Mouse (Mus musculus): ENCODE data around the gene Macrod2. TPM values are rescaled to one million over a fixed set of nuclear protein-coding genes. Genes with fewer than 3 reads are reported as not detected.
A peak's percentile ranks its signal among the peaks of the same experiment; 100 is the strongest.

Macrod2 gene
- polyA plus RNA-seq, 1 experiment from 2014 or later: 90.5 TPM

- Histone ChIP-seq H3K36me3 (replicated peaks) (no peaks in the 10 kb centered on the region), H3K27ac (no peak overlapping the region), H3K4me3 (no peak overlapping the region), H3K4me1 (no peaks in the 10 kb centered on the region), H3K9ac (no peak overlapping the region), H3K9me3 (no peaks in the 10 kb centered on the region), H3K27me3 (replicated peaks) (no peaks in the 10 kb centered on the region), H3K4me2 (no peak overlapping the region)
- ATAC-seq (replicated peaks): no peak
- WGBS: 93% methylated on average over 1 of the region's 1 CpGs
These were observed 1156.6 kb downstream of the Macrod2 start for GRCm38 (mm10) chr2:141551701-141552100.

DNA sequence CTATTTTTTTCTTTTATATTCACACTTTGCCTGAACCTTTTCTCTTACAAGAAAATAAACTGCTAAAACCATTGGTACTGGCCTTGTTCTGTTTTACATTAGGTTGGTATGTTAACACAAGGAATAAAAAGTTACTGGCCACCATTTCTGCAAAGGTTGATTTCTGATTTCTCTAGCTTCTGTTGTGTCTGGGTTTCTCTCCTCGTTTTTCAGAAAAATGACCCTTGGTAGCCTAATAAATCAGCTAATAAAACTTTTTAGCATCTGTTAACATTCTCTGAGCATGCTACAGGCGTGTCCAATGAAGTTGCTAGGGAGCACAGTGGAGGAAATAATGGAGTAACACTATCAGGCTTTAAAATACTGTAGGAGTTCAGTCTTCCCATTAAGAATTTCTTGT is 1161.6 kb downstream of the Macrod2 start:
- Histone ChIP-seq H3K36me3 (replicated peaks) (no peaks in the 10 kb centered on the region), H3K4me3 (no peak overlapping the region), H3K4me2 (no peak overlapping the region), H3K9ac (no peak overlapping the region), H3K27ac (no peak overlapping the region), H3K4me1 (no peaks in the 10 kb centered on the region), H3K9me3 (no peaks in the 10 kb centered on the region), H3K27me3 (replicated peaks) (no peaks in the 10 kb centered on the region)
- no peak for ATAC-seq (replicated peaks)
- WGBS: 75% methylated on average over 2 of the region's 2 CpGs

- no peaks in the 10 kb centered on the region for H3K36me3 ChIP-seq (replicated peaks)
- H3K4me2 ChIP-seq: no peak overlapping the region
- H3K27ac ChIP-seq: no peak overlapping the region
- WGBS: 91% methylated on average over 1 of the region's 1 CpGs
- no peaks in the 10 kb centered on the region for H3K4me1 ChIP-seq
- H3K9ac ChIP-seq: no peak overlapping the region
- no peak overlapping the region for H3K4me3 ChIP-seq
- no peaks in the 10 kb centered on the region for H3K9me3 ChIP-seq
- no peak for ATAC-seq (replicated peaks)
- no peaks in the 10 kb centered on the region for H3K27me3 ChIP-seq (replicated peaks)
These were observed 1163.2 kb downstream of the Macrod2 start for GRCm38 (mm10) chr2:141558242-141558827.

- H3K27me3 ChIP-seq (replicated peaks): no peaks in the 10 kb centered on the region
- no peaks in the 10 kb centered on the region for H3K9me3 ChIP-seq
- WGBS: 65% methylated on average over 3 of the region's 3 CpGs
- no peak overlapping the region for H3K4me3 ChIP-seq
- ATAC-seq (replicated peaks): no peak
- H3K27ac ChIP-seq: no peak overlapping the region
- H3K9ac ChIP-seq: no peak overlapping the region
- H3K4me2 ChIP-seq: no peak overlapping the region
- H3K4me1 ChIP-seq: no peaks in the 10 kb centered on the region
- H3K36me3 ChIP-seq (replicated peaks): no peaks in the 10 kb centered on the region
These were observed 1170.9 kb downstream of the Macrod2 start for GRCm38 (mm10) chr2:141565986-141566385.

- no peaks in the 10 kb centered on the region for H3K27me3 ChIP-seq (replicated peaks)
- H3K4me2 ChIP-seq: no peak overlapping the region
- no peak for ATAC-seq (replicated peaks)
- no peaks in the 10 kb centered on the region for H3K9me3 ChIP-seq
- WGBS: 69% methylated on average over 3 of the region's 3 CpGs
- no peaks in the 10 kb centered on the region for H3K36me3 ChIP-seq (replicated peaks)
- no peak overlapping the region for H3K27ac ChIP-seq
- no peaks in the 10 kb centered on the region for H3K4me1 ChIP-seq
- H3K4me3 ChIP-seq: no peak overlapping the region
- H3K9ac ChIP-seq: no peak overlapping the region
These were observed 1176.3 kb downstream of the Macrod2 start for GRCm38 (mm10) chr2:141571360-141571759.

GRCm38 (mm10) chr2:141578206-141578605 is 1183.1 kb downstream of the Macrod2 start:
- Histone ChIP-seq H3K9me3 (no peaks in the 10 kb centered on the region), H3K27ac (no peak overlapping the region), H3K27me3 (replicated peaks) (no peaks in the 10 kb centered on the region), H3K4me3 (no peak overlapping the region), H3K4me2 (no peak overlapping the region), H3K36me3 (replicated peaks) (no peaks in the 10 kb centered on the region), H3K4me1 (peaks cover 8% of the 10 kb centered on the region), H3K9ac (no peak overlapping the region)
- no peak for ATAC-seq (replicated peaks)

DNA sequence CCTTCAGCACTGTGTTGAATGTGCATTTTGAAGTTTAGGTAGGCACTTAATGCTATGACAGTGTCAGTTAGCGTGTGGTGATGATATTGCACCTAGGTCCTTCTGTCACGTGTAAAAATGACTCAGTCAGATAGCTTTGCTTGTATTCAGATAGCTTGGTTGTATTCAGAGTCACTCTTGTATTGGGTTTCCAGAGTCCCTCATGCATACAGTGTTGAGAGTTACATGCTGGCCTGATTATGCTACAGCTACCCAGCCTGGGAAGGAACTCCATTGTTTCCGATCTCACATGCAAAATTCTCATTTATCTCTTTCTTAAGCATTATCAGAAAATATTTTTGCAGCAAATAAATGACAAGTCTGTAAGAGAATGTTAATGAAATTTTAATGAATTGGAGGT is 1187.3 kb downstream of the Macrod2 start:
- no peak for ATAC-seq (replicated peaks)
- no peak overlapping the region for H3K4me3 ChIP-seq
- WGBS: 65% methylated on average over 3 of the region's 3 CpGs

GRCm38 (mm10) chr2:141582933-141583332 is 1187.8 kb downstream of the Macrod2 start:
- ATAC-seq (replicated peaks): no peak
- H3K27ac ChIP-seq: 0 out of 2 replicates have a peak overlapping the region, but pooled peaks have one; percentile 36
- no peaks in the 10 kb centered on the region for H3K9me3 ChIP-seq
- no peaks in the 10 kb centered on the region for H3K27me3 ChIP-seq (replicated peaks)
- WGBS: 18% methylated on average over 4 of the region's 4 CpGs
- no peak overlapping the region for H3K4me3 ChIP-seq
- no peaks in the 10 kb centered on the region for H3K36me3 ChIP-seq (replicated peaks)
- H3K4me1 ChIP-seq: peaks cover 11% of the 10 kb centered on the region
- H3K4me2 ChIP-seq: no peak overlapping the region
- no peak overlapping the region for H3K9ac ChIP-seq

More for the DNA sequence above, 1187.3 kb downstream of the Macrod2 start:
- H3K27me3 ChIP-seq (replicated peaks): no peaks in the 10 kb centered on the region
- no peak overlapping the region for H3K9ac ChIP-seq
- peaks cover 11% of the 10 kb centered on the region for H3K4me1 ChIP-seq
- no peaks in the 10 kb centered on the region for H3K36me3 ChIP-seq (replicated peaks)
- H3K27ac ChIP-seq: no peak overlapping the region
- H3K9me3 ChIP-seq: no peaks in the 10 kb centered on the region
- no peak overlapping the region for H3K4me2 ChIP-seq

- Histone ChIP-seq H3K9ac (no peak overlapping the region), H3K36me3 (replicated peaks) (no peaks in the 10 kb centered on the region), H3K27me3 (replicated peaks) (no peaks in the 10 kb centered on the region), H3K4me1 (peaks cover 11% of the 10 kb centered on the region), H3K27ac (no peak overlapping the region), H3K4me2 (no peak overlapping the region), H3K9me3 (no peaks in the 10 kb centered on the region), H3K4me3 (no peak overlapping the region)
- ATAC-seq (replicated peaks): no peak
- 78% methylated on average over 2 of the region's 2 CpGs for WGBS
These were observed 1192.2 kb downstream of the Macrod2 start for GRCm38 (mm10) chr2:141587290-141587689.

GRCm38 (mm10) chr2:141591326-141591725 is 1196.2 kb downstream of the Macrod2 start:
- 78% methylated on average over 4 of the region's 4 CpGs for WGBS
- Histone ChIP-seq H3K4me2 (no peak overlapping the region), H3K27me3 (replicated peaks) (no peaks in the 10 kb centered on the region), H3K36me3 (replicated peaks) (no peaks in the 10 kb centered on the region), H3K9me3 (no peaks in the 10 kb centered on the region), H3K9ac (no peak overlapping the region), H3K4me1 (no peaks in the 10 kb centered on the region), H3K4me3 (no peak overlapping the region), H3K27ac (no peak overlapping the region)
- ATAC-seq (replicated peaks): no peak

- no peaks in the 10 kb centered on the region for H3K4me1 ChIP-seq
- no peak overlapping the region for H3K4me3 ChIP-seq
- no peak overlapping the region for H3K9ac ChIP-seq
- no peaks in the 10 kb centered on the region for H3K27me3 ChIP-seq (replicated peaks)
- no peaks in the 10 kb centered on the region for H3K36me3 ChIP-seq (replicated peaks)
- H3K4me2 ChIP-seq: no peak overlapping the region
- WGBS: 75% methylated on average over 4 of the region's 4 CpGs
- no peak for ATAC-seq (replicated peaks)
- H3K9me3 ChIP-seq: no peaks in the 10 kb centered on the region
- no peak overlapping the region for H3K27ac ChIP-seq
These were observed 1199.7 kb downstream of the Macrod2 start for GRCm38 (mm10) chr2:141594811-141595210.

GRCm38 (mm10) chr2:141617721-141618120 is 1222.6 kb downstream of the Macrod2 start:
- H3K4me1 ChIP-seq: no peaks in the 10 kb centered on the region
- H3K4me2 ChIP-seq: no peak overlapping the region
- H3K27ac ChIP-seq: no peak overlapping the region
- H3K36me3 ChIP-seq (replicated peaks): no peaks in the 10 kb centered on the region
- H3K9ac ChIP-seq: no peak overlapping the region
- no peak for ATAC-seq (replicated peaks)
- no peaks in the 10 kb centered on the region for H3K9me3 ChIP-seq
- no peaks in the 10 kb centered on the region for H3K27me3 ChIP-seq (replicated peaks)
- H3K4me3 ChIP-seq: no peak overlapping the region
- WGBS: 80% methylated on average over 2 of the region's 2 CpGs

GRCm38 (mm10) chr2:141618257-141618656 is 1223.1 kb downstream of the Macrod2 start:
- 76% methylated on average over 5 of the region's 5 CpGs for WGBS
- ATAC-seq (replicated peaks): no peak
- Histone ChIP-seq H3K36me3 (replicated peaks) (no peaks in the 10 kb centered on the region), H3K4me3 (no peak overlapping the region), H3K4me1 (no peaks in the 10 kb centered on the region), H3K27me3 (replicated peaks) (no peaks in the 10 kb centered on the region), H3K9me3 (no peaks in the 10 kb centered on the region), H3K27ac (no peak overlapping the region), H3K4me2 (no peak overlapping the region), H3K9ac (no peak overlapping the region)

Data from midbrain, embryonic 15.5 days (tissue).